Mouse (Mus musculus) common myeloid progenitor, adult 5-6 weeks (primary cell): ENCODE measurements at regions not wholly inside any gene's neighbourhood (a gene's known extent, or its start where the extent isn't known, plus 50 kb on each side); places are given as distances from the start of the nearest gene placed in this dataset.

Experiments used
- ATAC-seq: replicated peaks from 2 replicates; pipeline ENCODE4 v1.8.0; 2016; ENCODE audit warnings: low read depth, mild to moderate bottlenecking, moderate TSS enrichment, inconsistent platforms; ENCODE audit not compliant: poor library complexity, severe bottlenecking

GRCm38 (mm10) chr11:109088488-109089252 is 55.5 kb downstream of the E030025P04Rik start:
- no peak for ATAC-seq

- ATAC-seq, result no peak
Measured at GRCm38 (mm10) chr11:109081957-109082356, 62.2 kb downstream of the E030025P04Rik start.

- no peak for ATAC-seq
Measured at GRCm38 (mm10) chr11:109081454-109081853, 62.7 kb downstream of the E030025P04Rik start.

GRCm38 (mm10) chr11:109080847-109081415 is 63.2 kb downstream of the E030025P04Rik start:
- no peak for ATAC-seq

- ATAC-seq, result no peak
Measured at GRCm38 (mm10) chr11:109079466-109079865, 64.7 kb downstream of the E030025P04Rik start.

GRCm38 (mm10) chr11:109076587-109077417 is 67.4 kb downstream of the E030025P04Rik start:
- ATAC-seq, result no peak

GRCm38 (mm10) chr11:109071340-109071739 is 72.8 kb downstream of the E030025P04Rik start:
- no peak for ATAC-seq

- ATAC-seq, result no peak
Measured at GRCm38 (mm10) chr11:109070412-109070811, 73.8 kb downstream of the E030025P04Rik start.

GRCm38 (mm10) chr11:109069326-109069709 is 74.9 kb downstream of the E030025P04Rik start:
- ATAC-seq, result no peak

GRCm38 (mm10) chr11:109068371-109069325 is 75.5 kb downstream of the E030025P04Rik start:
- no peak for ATAC-seq

- ATAC-seq, result no peak
Measured at GRCm38 (mm10) chr11:109067733-109068132, 76.4 kb downstream of the E030025P04Rik start.

- no peak for ATAC-seq
Measured at GRCm38 (mm10) chr11:109061971-109062370, 82.2 kb downstream of the E030025P04Rik start.

- no peak for ATAC-seq
Measured at GRCm38 (mm10) chr11:109060527-109060908, 83.7 kb downstream of the E030025P04Rik start.

GRCm38 (mm10) chr11:109059863-109060526 is 84.2 kb downstream of the E030025P04Rik start:
- no peak for ATAC-seq

GRCm38 (mm10) chr11:109058021-109058420 is 86.1 kb downstream of the E030025P04Rik start:
- ATAC-seq, result no peak

- 0 out of 2 replicates have a peak, but pooled peaks have one; percentile 42 for ATAC-seq
Measured at GRCm38 (mm10) chr11:109048257-109049101, 95.7 kb downstream of the E030025P04Rik start.

- no peak for ATAC-seq
Measured at GRCm38 (mm10) chr11:109047483-109048110, 96.6 kb downstream of the E030025P04Rik start.

- ATAC-seq, result no peak
Measured at GRCm38 (mm10) chr11:109046446-109046845, 97.7 kb downstream of the E030025P04Rik start.
